Mouse (Mus musculus) intestine, postnatal 0 days (tissue): ENCODE measurements around the gene Nup153. TPM values are rescaled to one million over a fixed set of nuclear protein-coding genes. Genes with fewer than 3 reads are reported as not detected.

ENCODE experiments used
- ATAC-seq: fragments of 200-750 bp; cut with Nextera tagmentation; 2 replicates; pipeline ENCODE4 v1.8.0; 2017; ENCODE audit warnings: mild to moderate bottlenecking, moderate TSS enrichment, moderate library complexity
- H3K27ac ChIP-seq: fragments of 300-500 bp; sonication (generic); 2 replicates; pipeline ENCODE4 v1.5.1; 2014; ENCODE audit warnings: mild to moderate bottlenecking, low read depth, low read length, moderate library complexity
- H3K27me3 ChIP-seq: fragments of 300-500 bp; sonication (generic); replicated peaks from 2 replicates; pipeline ENCODE4 v1.6.1; 2014; ENCODE audit warnings: low read length, mixed read lengths; ENCODE audit not compliant: control insufficient read depth, insufficient read depth
- H3K36me3 ChIP-seq: fragments of 300-500 bp; sonication (generic); 2 replicates; pipeline ENCODE4 v1.6.1; 2014; ENCODE audit warnings: mild to moderate bottlenecking, moderate library complexity; ENCODE audit not compliant: control insufficient read depth, insufficient read depth
- H3K4me1 ChIP-seq: fragments of 300-500 bp; sonication (generic); replicated peaks from 2 replicates; pipeline ENCODE4 v1.6.1; 2014; ENCODE audit warnings: antibody characterized with exemption, low read length, mixed read lengths; ENCODE audit not compliant: control insufficient read depth, insufficient read depth
- H3K4me2 ChIP-seq: fragments of 300-500 bp; sonication (generic); replicated peaks from 2 replicates; pipeline ENCODE4 v1.6.1; 2014; ENCODE audit warnings: low read depth, mild to moderate bottlenecking, moderate library complexity
- H3K4me3 ChIP-seq: fragments of 300-500 bp; sonication (generic); 2 replicates; pipeline ENCODE4 v1.5.1; 2014; ENCODE audit warnings: low read depth, low read length
- H3K9ac ChIP-seq: fragments of 300-500 bp; sonication (generic); 2 replicates; pipeline ENCODE4 v1.6.1; 2014; ENCODE audit warnings: mild to moderate bottlenecking, low read depth, low read length
- H3K9me3 ChIP-seq: fragments of 300-500 bp; sonication (generic); 2 replicates; pipeline ENCODE4 v1.6.1; 2016; ENCODE audit warnings: mixed run types; ENCODE audit not compliant: control insufficient read depth
- CTCF ChIP-seq: sonication (generic); IDR thresholded peaks from 2 replicates; pipeline ENCODE4 v1.5.1; 2016; ENCODE audit warnings: low read depth, mild to moderate bottlenecking, control low read depth, antibody characterized with exemption, moderate library complexity
- WGBS: fragments of 180-500 bp; shearing (Covaris S2); extraction: QIAGEN DNeasy Blood & Tissue Kit; methylation state at CpG from one replicate; pipeline ENCODE4 v1.1.7; 2014; 5-methylcytosine and 5-hydroxymethylcytosine counted together
- polyA plus RNA-seq: library from polyadenylated mRNA; unstranded; fragments of >200 nt; fragmentation: Nextera tagmentation; extraction: Ambion mirVana; gene quantifications from 2 replicates; pipeline ENCODE4 v1.2.1, GENCODE M21; 2015

Nup153 gene
- polyA plus RNA-seq, 1 experiment from 2014 or later, result 6.5 TPM

- no peak overlapping the region for H3K27ac ChIP-seq
- no peaks in the 10 kb centered on the region for H3K27me3 ChIP-seq
- no peak overlapping the region for H3K4me2 ChIP-seq
- WGBS, result 90% methylated on average over 6 of the region's 6 CpGs
- H3K9ac ChIP-seq, result no peak overlapping the region
- TF ChIP-seq CTCF, result no peak
- no peaks in the 10 kb centered on the region for H3K9me3 ChIP-seq
- no peak overlapping the region for H3K4me3 ChIP-seq
- H3K4me1 ChIP-seq, result no peaks in the 10 kb centered on the region
- peaks cover 49% of the 10 kb centered on the region for H3K36me3 ChIP-seq
- ATAC-seq, result no peak
These were observed 33.2 kb upstream of the Nup153 start for GRCm38 (mm10) chr13:46760921-46761320.

- no peak for ATAC-seq
- H3K36me3 ChIP-seq, result peaks cover 44% of the 10 kb centered on the region
- H3K27ac ChIP-seq, result no peak overlapping the region
- H3K27me3 ChIP-seq, result no peaks in the 10 kb centered on the region
- no peak for TF ChIP-seq CTCF
- H3K9me3 ChIP-seq, result no peaks in the 10 kb centered on the region
- no peaks in the 10 kb centered on the region for H3K4me1 ChIP-seq
- H3K4me2 ChIP-seq, result no peak overlapping the region
- 84% methylated on average over 8 of the region's 8 CpGs for WGBS
- H3K9ac ChIP-seq, result no peak overlapping the region
- no peak overlapping the region for H3K4me3 ChIP-seq
These were observed 31.6 kb upstream of the Nup153 start for GRCm38 (mm10) chr13:46759281-46759809.

GRCm38 (mm10) chr13:46758627-46759026 lies 30.9 kb upstream of the Nup153 start:
- no peak overlapping the region for H3K4me2 ChIP-seq
- H3K27ac ChIP-seq, result no peak overlapping the region
- peaks cover 44% of the 10 kb centered on the region for H3K36me3 ChIP-seq
- no peaks in the 10 kb centered on the region for H3K27me3 ChIP-seq
- no peak overlapping the region for H3K4me3 ChIP-seq
- H3K9ac ChIP-seq, result no peak overlapping the region
- no peaks in the 10 kb centered on the region for H3K9me3 ChIP-seq
- 96% methylated on average over 13 of the region's 13 CpGs for WGBS
- no peak for ATAC-seq
- H3K4me1 ChIP-seq, result no peaks in the 10 kb centered on the region
- TF ChIP-seq CTCF, result no peak

DNA sequence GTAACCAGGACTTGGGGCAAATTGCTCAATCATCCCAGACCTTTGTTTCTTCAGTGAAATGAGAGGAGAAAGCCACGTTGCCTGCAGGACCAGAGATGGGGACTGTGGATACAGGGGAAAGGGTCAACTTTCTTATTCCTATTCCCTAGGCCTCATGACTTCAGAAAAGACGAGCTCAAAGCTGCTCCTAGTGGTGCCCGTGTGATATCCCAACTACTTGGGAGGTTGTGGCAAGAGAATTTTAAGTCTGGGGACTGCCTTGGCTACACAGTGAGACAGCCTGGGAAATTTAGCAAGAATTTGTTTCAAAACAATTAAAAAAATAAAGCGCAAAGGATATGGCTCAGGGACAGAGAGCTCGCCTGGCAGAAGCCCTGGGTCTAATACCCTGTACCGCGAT lies 30.2 kb upstream of the Nup153 start:
- H3K4me2 ChIP-seq, result no peak overlapping the region
- no peak for TF ChIP-seq CTCF
- H3K27me3 ChIP-seq, result no peaks in the 10 kb centered on the region
- WGBS, result 88% methylated on average over 7 of the region's 7 CpGs
- no peak overlapping the region for H3K9ac ChIP-seq
- no peak overlapping the region for H3K27ac ChIP-seq
- no peaks in the 10 kb centered on the region for H3K9me3 ChIP-seq
- H3K4me3 ChIP-seq, result no peak overlapping the region
- ATAC-seq, result no peak
- peaks cover 40% of the 10 kb centered on the region for H3K36me3 ChIP-seq
- H3K4me1 ChIP-seq, result no peaks in the 10 kb centered on the region

- Histone ChIP-seq H3K4me3 (no peak overlapping the region), H3K4me2 (no peak overlapping the region), H3K27me3 (no peaks in the 10 kb centered on the region), H3K36me3 (peaks cover 23% of the 10 kb centered on the region), H3K4me1 (no peaks in the 10 kb centered on the region), H3K9me3 (no peaks in the 10 kb centered on the region), H3K9ac (no peak overlapping the region), H3K27ac (no peak overlapping the region)
- ATAC-seq, result no peak
- 83% methylated on average over 5 of the region's 5 CpGs for WGBS
- no peak for TF ChIP-seq CTCF
These were observed 25.6 kb upstream of the Nup153 start for GRCm38 (mm10) chr13:46753294-46753693.

DNA sequence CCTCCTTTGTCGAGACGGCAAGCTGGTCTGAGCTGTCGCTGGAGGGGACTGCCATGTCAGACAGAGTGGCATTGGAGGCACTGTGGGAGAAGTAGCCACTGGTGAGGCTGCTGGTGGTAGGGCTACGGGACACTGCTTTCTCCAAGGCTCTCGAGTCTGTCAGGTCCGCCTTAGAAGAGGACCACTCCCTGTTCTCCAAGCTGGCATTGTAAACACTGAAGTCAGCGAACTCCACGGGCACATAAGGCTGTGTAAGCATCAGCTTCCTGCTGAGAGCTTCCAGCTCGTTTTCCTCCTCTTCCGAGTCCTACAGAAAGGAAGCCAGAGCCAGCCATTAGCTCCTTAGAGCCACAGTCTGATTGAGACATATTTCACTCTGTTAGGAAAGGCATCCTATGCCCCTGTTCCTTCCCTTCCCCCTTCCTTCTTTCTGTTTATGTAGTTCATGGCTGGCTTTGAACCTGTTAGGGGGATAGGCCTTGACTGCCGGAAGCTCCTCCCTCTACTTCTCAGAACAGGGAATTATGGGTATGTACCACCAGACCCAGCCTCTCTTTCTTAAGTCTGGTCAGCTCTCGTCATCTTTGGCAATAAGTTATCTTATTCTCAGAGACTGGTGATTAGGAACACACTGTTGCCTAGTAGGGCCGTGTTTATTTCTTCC lies 25.0 kb upstream of the Nup153 start:
- WGBS, result 74% methylated on average over 13 of the region's 13 CpGs
- H3K4me2 ChIP-seq, result no peak overlapping the region
- no peak overlapping the region for H3K9ac ChIP-seq
- TF ChIP-seq CTCF, result no peak
- H3K27ac ChIP-seq, result no peak overlapping the region
- ATAC-seq, result no peak
- H3K36me3 ChIP-seq, result peaks cover 21% of the 10 kb centered on the region
- H3K4me3 ChIP-seq, result no peak overlapping the region
- H3K9me3 ChIP-seq, result no peaks in the 10 kb centered on the region
- no peaks in the 10 kb centered on the region for H3K4me1 ChIP-seq
- H3K27me3 ChIP-seq, result no peaks in the 10 kb centered on the region
